Mouse (Mus musculus): ENCODE data around the gene Bckdha.

GRCm38 (mm10) chr7:25614086-25614485 is 44.7 kb downstream of the Bckdha start:
- TF ChIP-seq CTCF (IDR thresholded peaks at IDR 0.05; ENCODE audit: borderline replicate concordance, extremely low read depth, insufficient read depth, insufficient read length) (no peak), POLR2A (IDR thresholded peaks at IDR 0.05; ENCODE audit: borderline replicate concordance, extremely low read depth, insufficient read depth, insufficient read length, poor library complexity, severe bottlenecking) (no peak)

Data from brain, embryonic 14.5 days (tissue).